Mouse (Mus musculus): ENCODE results near the gene Neu2. TPM values are rescaled to one million over a fixed set of nuclear protein-coding genes. Genes with fewer than 3 reads are reported as not detected.

Gene Neu2
- total RNA-seq, 2 experiments from 2014 or later, result 0.22 to 0.23 TPM

GRCm38 (mm10) chr1:87645041-87645440, 135.4 kb downstream of the Neu2 start:
- no peak for DNase-seq (ENCODE audit: low spot score in 2 of 2)

GRCm38 (mm10) chr1:87645748-87646147, 136.1 kb downstream of the Neu2 start:
- no peak for DNase-seq (ENCODE audit: low spot score in 2 of 2)

Other genes starting within 250 kb of the Neu2 start
- 100 to 1,000 TPM; 201 to 207 TPM for gene Efhd1, start 245.5 kb upstream of the Neu2 start, total RNA-seq (2021)
- gene Gigyf2, start 182.9 kb upstream of the Neu2 start, total RNA-seq (2021), result 10 to 100 TPM; 73.9 to 84.0 TPM
- gene Kcnj13, start 115.2 kb upstream of the Neu2 start, total RNA-seq (2021), result not detected
- gene Snorc, start 39.6 kb upstream of the Neu2 start, total RNA-seq (2021), result not detected
- 1 to 10 TPM; 2.0 to 2.2 TPM for gene Ngef, start 64.0 kb downstream of the Neu2 start, total RNA-seq (2021)
- 10 to 100 TPM; 21.5 to 22.3 TPM for gene Inpp5d, start 110.4 kb downstream of the Neu2 start, total RNA-seq (2021)
- gene Atg16l1, start 246.0 kb downstream of the Neu2 start, total RNA-seq (2021), result 10 to 100 TPM; 41.8 to 44.7 TPM

Measured in adrenal gland, postnatal 4 days (tissue).